Mouse (Mus musculus) embryonic fibroblast, embryonic 13.5 days (primary cell): ENCODE measurements at regions not wholly inside any gene's neighbourhood (a gene's known extent, or its start where the extent isn't known, plus 50 kb on each side); places are given as distances from the start of the nearest gene placed in this dataset.

Experiments
- CTCF ChIP-seq: IDR thresholded peaks from 2 replicates; pipeline ENCODE4 v1.5.1; 2011; ENCODE audit warnings: mild to moderate bottlenecking, control low read depth, low read length, moderate library complexity, borderline replicate concordance; ENCODE audit not compliant: insufficient read depth
- POLR2A ChIP-seq: IDR thresholded peaks from 2 replicates; pipeline ENCODE4 v1.6.1; 2011; ENCODE audit warnings: low read depth, mild to moderate bottlenecking, control low read depth, low read length, moderate library complexity

DNA sequence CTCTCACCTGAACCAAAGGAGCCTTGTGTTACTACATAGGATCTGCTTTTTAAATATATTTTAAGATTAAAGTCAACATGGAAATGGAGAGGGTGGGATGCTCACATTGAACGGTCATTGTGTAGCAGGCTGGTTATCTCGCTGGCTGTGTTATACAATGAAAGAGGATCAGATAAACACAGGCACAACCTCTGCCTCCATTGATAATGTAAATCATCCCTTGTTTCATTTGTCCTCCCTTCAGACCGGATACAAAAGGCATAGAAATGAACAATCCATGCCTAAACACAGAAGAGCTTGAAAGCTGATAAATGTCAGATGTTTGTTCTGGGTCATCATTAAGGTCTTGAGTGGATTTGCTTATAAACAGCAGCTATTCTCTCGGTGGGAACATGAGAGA is 458.9 kb upstream of the Smim15 start:
- TF ChIP-seq CTCF (no peak), POLR2A (no peak)
